Mouse (Mus musculus) ovary, adult 2 months (tissue): ENCODE results near the gene Dmgdh. TPM values are rescaled to one million over a fixed set of nuclear protein-coding genes. Genes with fewer than 3 reads are reported as not detected.

Experiments used
- polyA plus RNA-seq: library from polyadenylated mRNA; depleted of rRNA; stranded (reverse); fragments of >200 nt; gene quantifications from 2 replicates; pipeline ENCODE4 v1.2.3, GENCODE M21; 2012; rRNA removed

Dmgdh gene
- 0.05 and 0.15 TPM in 2 replicates for polyA plus RNA-seq

GRCm38 (mm10) chr13:93674131-93674561, at the start of gene Dmgdh, which contains the start of gene Bhmt2:
Gene Dmgdh (plus strand): TSS chr13:93674433.
Gene Bhmt2 (minus strand): TSS chr13:93674302.

GRCm38 (mm10) chr13:93637282-93638245, 36.7 kb upstream of the Dmgdh start, which contains the start of gene Bhmt:
Gene Bhmt (minus strand): TSS chr13:93637961.

GRCm38 (mm10) chr13:93771588-93772278, 97.5 kb downstream of the Dmgdh start, which contains the start of gene Arsb:
Gene Arsb (plus strand): TSS chr13:93771630.

Other genes starting within 250 kb of the Dmgdh start
- gene Jmy, start 174.6 kb upstream of the Dmgdh start, polyA plus RNA-seq = 44.4 and 63.0 TPM in 2 replicates
- 0.95 and 5.4 TPM in 2 replicates for gene Bhmt, start 36.5 kb upstream of the Dmgdh start, polyA plus RNA-seq
- gene Bhmt2, start 131 bp upstream of the Dmgdh start, polyA plus RNA-seq = 0.12 TPM in 1 of 2 replicates, not detected in the other
- 46.9 and 70.9 TPM in 2 replicates for gene Arsb, start 97.2 kb downstream of the Dmgdh start, polyA plus RNA-seq